Mouse (Mus musculus) spleen, adult 2 months (tissue): ENCODE data around the gene Glp2r.

Experiments
- CTCF ChIP-seq: fragments of 200-500 bp; IDR thresholded peaks from 2 replicates; pipeline ENCODE4 v1.5.1; 2011; ENCODE audit warnings: mild to moderate bottlenecking, inconsistent platforms; ENCODE audit not compliant: insufficient read depth, insufficient read length, insufficient replicate concordance; ENCODE audit errors: extremely low read depth
- POLR2A ChIP-seq: fragments of 200-500 bp; IDR thresholded peaks from 2 replicates; pipeline ENCODE4 v1.6.1; 2011; ENCODE audit warnings: low read depth, low read length, inconsistent platforms

- TF ChIP-seq CTCF: no peak
- TF ChIP-seq POLR2A: no peak
Measured at GRCm38 (mm10) chr11:67686109-67686508, 84.8 kb downstream of the Glp2r start.
